Mouse (Mus musculus) limb, embryonic 11.5 days (tissue): ENCODE results near the gene Hmx1. TPM values are rescaled to one million over a fixed set of nuclear protein-coding genes. Genes with fewer than 3 reads are reported as not detected.

ENCODE experiments used
- ATAC-seq: fragments of 200-750 bp; cut with Nextera tagmentation; 2 replicates; pipeline ENCODE4 v1.8.0; 2017; ENCODE audit warnings: low read depth; ENCODE audit not compliant: insufficient number of reproducible peaks, low FRiP score, low TSS enrichment
- DNase-seq: peaks from one replicate; pipeline ENCODE4 v3.0.0-alpha.2; 2015; ENCODE audit warnings: low spot score
- H3K27ac ChIP-seq: fragments of 300-500 bp; sonication (generic); replicated peaks from 2 replicates; pipeline ENCODE4 v1.5.1; 2014; ENCODE audit warnings: low read depth, mild to moderate bottlenecking, low read length
- H3K27me3 ChIP-seq: fragments of 300-500 bp; sonication (generic); 2 replicates; pipeline ENCODE4 v1.6.1; 2014; ENCODE audit warnings: mild to moderate bottlenecking, low read length, mixed read lengths; ENCODE audit not compliant: control insufficient read depth, insufficient read depth
- H3K36me3 ChIP-seq: fragments of 300-500 bp; sonication (generic); 2 replicates; pipeline ENCODE4 v1.6.1; 2014; ENCODE audit warnings: mild to moderate bottlenecking, low read length, moderate library complexity, mixed read lengths; ENCODE audit not compliant: control insufficient read depth, insufficient read depth
- H3K4me1 ChIP-seq: fragments of 300-500 bp; sonication (generic); 2 replicates; pipeline ENCODE4 v1.6.1; 2014; ENCODE audit warnings: low read length, mixed read lengths; ENCODE audit not compliant: control insufficient read depth, insufficient read depth
- H3K4me2 ChIP-seq: fragments of 300-500 bp; sonication (generic); 2 replicates; pipeline ENCODE4 v1.6.1; 2014; ENCODE audit warnings: low read depth, mild to moderate bottlenecking, moderate library complexity; ENCODE audit not compliant: severe bottlenecking
- H3K4me3 ChIP-seq: fragments of 300-500 bp; sonication (generic); 2 replicates; pipeline ENCODE4 v1.5.1; 2014; ENCODE audit warnings: low read depth, low read length
- H3K9ac ChIP-seq: fragments of 300-500 bp; sonication (generic); 2 replicates; pipeline ENCODE4 v1.6.1; 2014; ENCODE audit warnings: mild to moderate bottlenecking, low read length
- H3K9me3 ChIP-seq: fragments of 300-500 bp; sonication (generic); 2 replicates; pipeline ENCODE4 v1.6.1; 2016; ENCODE audit warnings: low read length; ENCODE audit not compliant: control insufficient read depth
- WGBS: fragments of 180-500 bp; shearing (Covaris S2); extraction: QIAGEN DNeasy Blood & Tissue Kit; methylation state at CpG from one replicate; pipeline ENCODE4 v1.1.7; 2014; 5-methylcytosine and 5-hydroxymethylcytosine counted together
- polyA plus RNA-seq: library from polyadenylated mRNA; unstranded; fragments of >200 nt; fragmentation: Nextera tagmentation; extraction: Ambion mirVana; gene quantifications from 2 replicates; pipeline ENCODE4 v1.2.1, GENCODE M21; 2014

Gene Hmx1
- polyA plus RNA-seq, 1 experiment from 2014 or later, result 0.28 TPM

DNA sequence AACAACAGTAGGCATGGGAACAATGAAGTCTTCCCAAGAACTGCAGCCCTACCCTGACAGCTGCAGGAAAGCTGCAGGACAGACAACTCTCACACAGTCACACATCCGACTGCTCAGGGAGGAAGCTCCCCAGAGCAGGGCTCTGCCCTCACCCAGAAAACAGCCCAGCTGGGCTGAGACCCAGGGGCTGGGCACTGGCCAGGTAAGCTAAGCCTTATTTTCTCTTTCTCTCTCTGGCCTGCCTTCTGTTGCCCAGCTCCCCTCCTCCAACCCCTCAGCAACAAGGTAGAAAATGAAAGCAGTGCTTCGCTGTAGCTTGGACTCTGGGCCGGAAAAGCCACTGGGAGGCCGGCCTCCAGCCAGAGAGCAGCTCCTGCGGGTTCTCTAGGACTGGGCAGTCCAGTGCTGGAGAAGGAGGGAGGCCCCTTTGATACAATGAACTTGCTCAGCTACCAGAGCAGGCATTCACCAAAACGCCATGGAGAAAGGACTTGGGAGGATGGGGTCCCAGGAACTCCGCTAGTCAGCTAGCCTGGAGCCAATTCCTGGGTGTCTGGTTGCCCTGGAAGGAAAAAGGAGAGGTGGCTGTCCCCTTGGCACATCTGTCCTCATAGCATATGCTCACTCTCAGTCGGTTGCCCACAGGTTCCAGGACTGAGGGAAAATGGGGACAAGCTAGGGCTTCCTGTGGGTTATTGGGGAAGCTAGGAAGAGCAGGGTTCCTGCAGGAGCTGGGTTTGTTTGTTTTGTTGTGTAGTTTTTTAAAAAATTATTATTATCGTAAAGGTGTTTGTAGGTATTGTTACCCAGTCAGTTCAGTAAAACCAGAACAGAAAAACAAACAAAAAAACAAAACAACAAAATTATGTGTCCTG, 6.9 kb downstream of the Hmx1 start:
- Histone ChIP-seq H3K36me3 (no peaks in the 10 kb centered on the region), H3K4me3 (no peak overlapping the region), H3K4me1 (peaks cover 12% of the 10 kb centered on the region), H3K9me3 (no peaks in the 10 kb centered on the region), H3K27ac (no peak overlapping the region), H3K9ac (no peak overlapping the region), H3K4me2 (no peak overlapping the region), H3K27me3 (peaks cover 93% of the 10 kb centered on the region)
- WGBS, result 4% methylated on average over 9 of the region's 9 CpGs
- no peak for ATAC-seq
- DNase-seq, result no peak

GRCm38 (mm10) chr5:35396976-35397641, 8.2 kb downstream of the Hmx1 start:
- ATAC-seq, result no peak
- Histone ChIP-seq H3K4me2 (no peak overlapping the region; the same call in 1 of the 2 replicates), H3K9me3 (no peaks in the 10 kb centered on the region), H3K4me1 (peaks cover 8% of the 10 kb centered on the region), H3K36me3 (no peaks in the 10 kb centered on the region), H3K27ac (no peak overlapping the region), H3K9ac (no peak overlapping the region), H3K4me3 (peak overlapping the region; percentile 10; the same call in 1 of the 2 replicates), H3K27me3 (peaks cover 93% of the 10 kb centered on the region)
- peak; percentile 62 for DNase-seq
- WGBS, result 0% methylated on average over 57 of the region's 57 CpGs

GRCm38 (mm10) chr5:35397642-35398309, 8.9 kb downstream of the Hmx1 start:
- Histone ChIP-seq H3K4me2 (peak overlapping the region; percentile 33), H3K27me3 (peaks cover 93% of the 10 kb centered on the region), H3K9ac (no peak overlapping the region), H3K9me3 (no peaks in the 10 kb centered on the region), H3K36me3 (no peaks in the 10 kb centered on the region), H3K27ac (no peak overlapping the region), H3K4me3 (peak overlapping the region; percentile 10; the same call in 1 of the 2 replicates), H3K4me1 (peaks cover 6% of the 10 kb centered on the region; the same call in 1 of the 2 replicates)
- WGBS, result under 1% methylated on average over 51 of the region's 52 CpGs
- DNase-seq, result peak; percentile 60
- no peak for ATAC-seq

GRCm38 (mm10) chr5:35398310-35398910, 9.5 kb downstream of the Hmx1 start:
- H3K9ac ChIP-seq, result no peak overlapping the region
- peaks cover 6% of the 10 kb centered on the region; the same call in 1 of the 2 replicates for H3K4me1 ChIP-seq
- H3K36me3 ChIP-seq, result no peaks in the 10 kb centered on the region
- no peak overlapping the region for H3K27ac ChIP-seq
- 2% methylated on average over 14 of the region's 14 CpGs for WGBS
- H3K27me3 ChIP-seq, result peaks cover 93% of the 10 kb centered on the region
- H3K4me3 ChIP-seq, result no peak overlapping the region
- DNase-seq (peak; percentile 55), ATAC-seq (no peak)
- H3K9me3 ChIP-seq, result no peaks in the 10 kb centered on the region
- H3K4me2 ChIP-seq, result no peak overlapping the region

DNA sequence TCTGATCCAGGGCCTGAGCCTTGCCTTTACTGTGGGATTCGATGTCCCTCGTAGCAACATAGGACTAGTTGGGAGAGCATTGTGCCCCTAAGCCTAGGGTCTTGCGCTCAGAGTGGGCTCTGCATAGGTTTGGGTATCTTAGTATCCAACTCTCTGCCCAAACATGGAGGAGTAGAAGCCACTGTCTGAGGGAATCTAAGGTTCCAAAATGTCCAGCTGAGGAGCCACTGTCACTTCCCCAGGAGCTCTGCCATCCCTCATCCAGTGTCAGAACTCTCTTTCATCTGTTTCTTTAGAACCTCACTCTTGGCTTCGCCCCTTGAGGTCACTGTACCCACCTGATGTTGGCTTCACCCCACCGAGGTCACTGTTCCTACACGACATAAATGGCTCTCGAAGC, 10.2 kb downstream of the Hmx1 start:
- peaks cover 93% of the 10 kb centered on the region for H3K27me3 ChIP-seq
- H3K4me3 ChIP-seq, result no peak overlapping the region
- H3K27ac ChIP-seq, result no peak overlapping the region
- no peak for DNase-seq
- ATAC-seq, result no peak
- H3K4me1 ChIP-seq, result peaks cover 6% of the 10 kb centered on the region; the same call in 1 of the 2 replicates
- H3K4me2 ChIP-seq, result no peak overlapping the region
- H3K9ac ChIP-seq, result no peak overlapping the region
- H3K36me3 ChIP-seq, result no peaks in the 10 kb centered on the region
- H3K9me3 ChIP-seq, result no peaks in the 10 kb centered on the region
- WGBS, result 3% methylated on average over 7 of the region's 7 CpGs

DNA sequence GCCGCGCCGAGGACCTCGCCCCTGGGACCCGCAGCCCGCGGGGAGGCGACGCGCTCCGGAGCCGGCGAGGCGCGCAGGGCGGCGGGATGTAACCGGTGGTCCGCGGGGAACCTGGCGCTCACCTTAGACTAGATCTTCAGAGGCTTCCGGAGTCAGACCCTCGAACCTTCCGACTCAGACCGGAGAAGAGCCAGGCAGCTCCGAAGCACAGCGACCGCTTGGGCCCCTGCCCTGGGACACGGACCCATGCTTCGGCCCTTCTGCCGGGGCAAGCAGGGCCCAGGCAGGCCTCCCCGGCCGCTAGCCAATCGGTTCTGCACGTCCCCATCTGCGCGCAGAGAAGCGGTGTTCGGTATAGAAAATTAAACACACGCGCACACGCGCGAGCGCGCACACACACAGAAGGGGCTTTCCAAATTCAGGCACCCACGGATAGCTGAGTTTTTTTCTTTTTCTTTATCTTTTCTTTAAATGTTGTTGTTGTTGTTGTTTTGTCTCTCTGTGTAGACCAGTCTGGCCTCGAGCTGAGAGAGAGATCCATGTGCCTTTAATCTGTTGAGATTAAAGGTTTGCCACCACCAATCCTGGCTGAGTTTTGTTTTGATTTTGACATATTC, 10.9 kb downstream of the Hmx1 start:
- no peak overlapping the region for H3K9ac ChIP-seq
- WGBS, result under 1% methylated on average over 48 of the region's 48 CpGs
- H3K4me1 ChIP-seq, result peaks cover 6% of the 10 kb centered on the region; the same call in 1 of the 2 replicates
- no peaks in the 10 kb centered on the region for H3K36me3 ChIP-seq
- H3K4me3 ChIP-seq, result no peak overlapping the region
- no peak overlapping the region for H3K27ac ChIP-seq
- no peak overlapping the region for H3K4me2 ChIP-seq
- H3K9me3 ChIP-seq, result no peaks in the 10 kb centered on the region
- peaks cover 92% of the 10 kb centered on the region for H3K27me3 ChIP-seq
- DNase-seq (peak; percentile 63), ATAC-seq (no peak)

DNA sequence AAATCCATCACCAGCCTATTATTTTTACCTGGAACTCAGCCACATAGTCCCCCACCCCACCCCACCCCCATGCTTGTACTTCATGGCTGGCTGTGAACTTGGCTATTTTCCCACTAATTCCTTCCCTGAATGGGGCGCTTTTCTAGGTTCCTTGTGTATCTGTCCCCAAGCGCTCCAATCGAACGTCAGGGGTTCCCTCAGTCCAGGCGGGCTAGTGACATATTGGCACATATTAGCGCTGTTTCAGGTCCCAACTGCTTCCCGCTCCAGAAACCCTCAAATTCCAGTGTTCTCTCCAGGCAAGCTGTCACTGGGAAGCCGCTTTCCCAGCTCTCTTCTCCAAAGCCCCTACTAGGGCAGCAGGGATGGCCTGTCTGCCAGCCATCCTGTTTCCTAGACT, 12.3 kb downstream of the Hmx1 start:
- peaks cover 6% of the 10 kb centered on the region; the same call in 1 of the 2 replicates for H3K4me1 ChIP-seq
- H3K4me2 ChIP-seq, result no peak overlapping the region
- no peak overlapping the region for H3K27ac ChIP-seq
- no peaks in the 10 kb centered on the region for H3K36me3 ChIP-seq
- WGBS, result 2% methylated on average over 8 of the region's 8 CpGs
- ATAC-seq, result no peak
- H3K9me3 ChIP-seq, result no peaks in the 10 kb centered on the region
- no peak overlapping the region for H3K4me3 ChIP-seq
- DNase-seq, result no peak
- H3K27me3 ChIP-seq, result peaks cover 88% of the 10 kb centered on the region
- H3K9ac ChIP-seq, result no peak overlapping the region
